In the genomic region with DNA sequence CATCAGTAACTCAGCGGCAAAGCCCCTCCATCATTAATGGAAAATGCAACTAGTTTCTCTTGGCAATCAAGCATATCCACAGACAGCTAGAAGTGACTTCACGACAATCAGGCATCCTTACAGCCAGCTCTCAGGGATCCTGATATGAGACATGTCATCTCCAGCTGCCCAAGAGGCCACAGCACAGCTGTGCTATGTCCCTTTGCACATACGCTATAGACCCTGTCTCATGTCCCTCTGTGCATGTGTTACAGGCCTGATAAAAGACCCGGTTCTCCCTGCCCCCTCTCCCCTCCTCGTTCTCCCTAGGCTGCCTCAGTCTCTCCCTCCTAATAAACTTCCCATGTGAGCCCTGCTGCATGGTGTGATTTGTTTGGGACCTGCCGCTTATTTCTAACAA, we compare ENCODE assay signal across 28 mouse cellular contexts.
"Had no signal": no experiment of that assay in that cellular context is flagged by ENCODE, and none has a peak within 500 bp of the region (broad histone marks: within the 10 kb centered on the region; RNA-seq: fewer than 3 reads in every experiment).

No protein-coding gene starts in this region.

- H3K9ac ChIP-seq: embryonic facial prominence, embryonic 12.5 days; embryonic facial prominence, embryonic 13.5 days; embryonic facial prominence, embryonic 15.5 days; forebrain, embryonic 12.5 days; forebrain, embryonic 13.5 days; forebrain, embryonic 15.5 days; forebrain, postnatal 0 days had no signal

- H3K36me3 ChIP-seq: embryonic facial prominence, embryonic 10.5 days; embryonic facial prominence, embryonic 12.5 days; embryonic facial prominence, embryonic 13.5 days; embryonic facial prominence, embryonic 15.5 days; forebrain, embryonic 10.5 days; forebrain, embryonic 12.5 days; forebrain, embryonic 15.5 days had no signal

- ATAC-seq: forebrain, embryonic 13.5 days; forebrain, embryonic 14.5 days; forebrain, embryonic 15.5 days; forebrain, embryonic 16.5 days; forebrain, postnatal 0 days had no signal

- H3K27me3 ChIP-seq: embryonic facial prominence, embryonic 12.5 days; embryonic facial prominence, embryonic 13.5 days; embryonic facial prominence, embryonic 15.5 days; forebrain, embryonic 12.5 days; forebrain, embryonic 13.5 days; forebrain, embryonic 15.5 days had no signal

- DNase-seq: cerebellum, adult 2 months; cerebellum, adult 8-10 months; cerebellum, adult 9-10 months; cerebellum, adult 9-11 months; cerebellum, postnatal 10 days; cerebellum, postnatal 14 days; cerebellum, postnatal 25 days; cerebellum, postnatal 36 days; embryo, embryonic 11 days; forebrain, postnatal 0 days; gastrocnemius, adult 2 months; gastrocnemius, postnatal 10 days; gastrocnemius, postnatal 14 days; gastrocnemius, postnatal 25 days; gastrocnemius, postnatal 36 days; heart, adult 11 months; heart, adult 18-20 months had no signal

- H3K4me1 ChIP-seq: embryonic facial prominence, embryonic 10.5 days; embryonic facial prominence, embryonic 12.5 days; embryonic facial prominence, embryonic 13.5 days; embryonic facial prominence, embryonic 15.5 days; forebrain, embryonic 15.5 days had no signal

- H3K4me3 ChIP-seq: embryonic facial prominence, embryonic 10.5 days; embryonic facial prominence, embryonic 12.5 days; embryonic facial prominence, embryonic 13.5 days; embryonic facial prominence, embryonic 15.5 days; erythroblast, embryonic 14.5 days; forebrain, embryonic 10.5 days; forebrain, embryonic 12.5 days; forebrain, embryonic 13.5 days; forebrain, embryonic 15.5 days; gastrocnemius, adult 2 months had no signal

- H3K9me3 ChIP-seq: embryonic facial prominence, embryonic 10.5 days; embryonic facial prominence, embryonic 12.5 days; embryonic facial prominence, embryonic 13.5 days; embryonic facial prominence, embryonic 15.5 days; forebrain, embryonic 10.5 days; forebrain, embryonic 12.5 days; forebrain, embryonic 13.5 days; forebrain, embryonic 15.5 days had no signal

- H3K27ac ChIP-seq: embryonic facial prominence, embryonic 10.5 days; embryonic facial prominence, embryonic 12.5 days; embryonic facial prominence, embryonic 13.5 days; embryonic facial prominence, embryonic 15.5 days; forebrain, embryonic 10.5 days; forebrain, embryonic 12.5 days; forebrain, embryonic 13.5 days; forebrain, embryonic 15.5 days; gastrocnemius, adult 2 months had no signal

- H3K4me2 ChIP-seq: embryonic facial prominence, embryonic 12.5 days; embryonic facial prominence, embryonic 13.5 days; embryonic facial prominence, embryonic 15.5 days; forebrain, embryonic 12.5 days; forebrain, embryonic 13.5 days; forebrain, embryonic 15.5 days had no signal
